Mouse (Mus musculus): ENCODE measurements around the gene Cd53. TPM values are rescaled to one million over a fixed set of nuclear protein-coding genes. Genes with fewer than 3 reads are reported as not detected.

Gene Cd53
- polyA plus RNA-seq, 1 experiment, result 76.9 TPM

- H3K4me3 ChIP-seq (ENCODE audit: control insufficient read depth, insufficient read depth, low read length), result no peak overlapping the region
- H3K4me1 ChIP-seq (replicated peaks; ENCODE audit: control insufficient read depth, insufficient read depth, low read length), result no peaks in the 10 kb centered on the region; the same call in 1 of the 2 replicates
- no peak for TF ChIP-seq CTCF (IDR thresholded peaks at IDR 0.05; ENCODE audit: borderline replicate concordance, control insufficient read depth, extremely low read depth, insufficient read depth, low read length, poor library complexity)
- TF ChIP-seq POLR2A (IDR thresholded peaks at IDR 0.05; ENCODE audit: control insufficient read depth, extremely low read depth, insufficient read depth, low read length, poor library complexity), result no peak
- no peaks in the 10 kb centered on the region for H3K36me3 ChIP-seq (ENCODE audit: control insufficient read depth, insufficient read depth, low read length)
- peak; percentile 31 for DNase-seq
- peak overlapping the region; percentile 96 for H3K27ac ChIP-seq (ENCODE audit: control insufficient read depth, insufficient read depth, low read length)
- WGBS, result 0% methylated on average over 2 of the region's 2 CpGs
- H3K27me3 ChIP-seq (ENCODE audit: control insufficient read depth, insufficient read depth, low read length), result no peaks in the 10 kb centered on the region
Observed at GRCm38 (mm10) chr3:106788440-106788887, 1.5 kb downstream of the Cd53 start.

DNA sequence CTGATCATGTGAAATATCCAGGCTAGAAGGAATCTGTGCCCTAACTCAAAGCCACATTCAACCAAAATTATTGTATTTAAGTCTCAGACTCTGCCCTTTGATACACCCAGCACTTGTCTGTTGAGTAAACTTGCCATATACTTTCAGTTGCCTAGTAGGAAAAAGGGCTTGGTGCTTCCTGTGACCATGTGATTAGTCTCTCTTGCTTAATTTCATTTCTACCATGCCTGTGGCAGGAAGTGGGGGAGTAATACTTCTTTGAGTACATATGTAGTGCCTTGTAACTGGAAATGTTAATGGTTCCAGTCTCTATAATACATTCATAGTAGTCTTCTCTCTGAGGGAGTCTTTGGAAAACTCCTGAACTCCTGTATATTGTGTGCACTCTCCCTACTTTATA is 2.0 kb downstream of the Cd53 start:
- Histone ChIP-seq H3K27ac (ENCODE audit: control insufficient read depth, insufficient read depth, low read length) (peak overlapping the region; percentile 96), H3K27me3 (ENCODE audit: control insufficient read depth, insufficient read depth, low read length) (no peaks in the 10 kb centered on the region), H3K36me3 (ENCODE audit: control insufficient read depth, insufficient read depth, low read length) (no peaks in the 10 kb centered on the region), H3K4me3 (ENCODE audit: control insufficient read depth, insufficient read depth, low read length) (no peak overlapping the region), H3K4me1 (replicated peaks; ENCODE audit: control insufficient read depth, insufficient read depth, low read length) (no peaks in the 10 kb centered on the region)
- DNase-seq, result peak; percentile 21
- TF ChIP-seq POLR2A (IDR thresholded peaks at IDR 0.05; ENCODE audit: control insufficient read depth, extremely low read depth, insufficient read depth, low read length, poor library complexity) (no peak), CTCF (IDR thresholded peaks at IDR 0.05; ENCODE audit: borderline replicate concordance, control insufficient read depth, extremely low read depth, insufficient read depth, low read length, poor library complexity) (no peak)

DNA sequence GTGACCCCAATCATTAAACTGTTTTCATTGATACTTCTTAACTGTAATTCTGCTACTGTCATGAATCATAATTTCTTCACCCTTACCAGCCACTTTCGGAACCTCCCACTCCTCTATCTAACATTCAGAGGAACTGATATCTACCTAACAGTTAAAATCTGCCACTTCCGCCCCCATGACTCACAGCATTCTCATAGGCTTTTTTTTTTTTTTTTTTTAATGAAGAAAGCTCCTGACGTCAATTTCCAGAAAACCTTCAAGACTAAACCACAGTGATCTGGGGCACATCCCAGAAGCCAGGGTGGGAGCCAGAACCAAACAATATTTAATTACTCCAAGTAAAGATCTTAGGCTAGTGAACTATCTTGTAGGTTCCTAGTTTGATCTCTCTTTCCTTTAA is 4.8 kb downstream of the Cd53 start:
- DNase-seq, result peak; percentile 19
- no peak overlapping the region for H3K27ac ChIP-seq (ENCODE audit: control insufficient read depth, insufficient read depth, low read length)
- 12% methylated on average over 3 of the region's 3 CpGs for WGBS

GRCm38 (mm10) chr3:106771834-106772233 is 18.1 kb downstream of the Cd53 start:
- Histone ChIP-seq H3K4me3 (ENCODE audit: control insufficient read depth, insufficient read depth, low read length) (no peak overlapping the region), H3K27me3 (ENCODE audit: control insufficient read depth, insufficient read depth, low read length) (no peaks in the 10 kb centered on the region), H3K27ac (ENCODE audit: control insufficient read depth, insufficient read depth, low read length) (no peak overlapping the region), H3K36me3 (ENCODE audit: control insufficient read depth, insufficient read depth, low read length) (no peaks in the 10 kb centered on the region), H3K4me1 (replicated peaks; ENCODE audit: control insufficient read depth, insufficient read depth, low read length) (no peaks in the 10 kb centered on the region)
- TF ChIP-seq CTCF (IDR thresholded peaks at IDR 0.05; ENCODE audit: borderline replicate concordance, control insufficient read depth, extremely low read depth, insufficient read depth, low read length, poor library complexity) (no peak), POLR2A (IDR thresholded peaks at IDR 0.05; ENCODE audit: control insufficient read depth, extremely low read depth, insufficient read depth, low read length, poor library complexity) (no peak)
- no peak for DNase-seq
- 100% methylated on average over 1 of the region's 1 CpGs for WGBS

More for the DNA sequence above, 4.8 kb downstream of the Cd53 start:
- no peaks in the 10 kb centered on the region for H3K36me3 ChIP-seq (ENCODE audit: control insufficient read depth, insufficient read depth, low read length)
- no peaks in the 10 kb centered on the region for H3K27me3 ChIP-seq (ENCODE audit: control insufficient read depth, insufficient read depth, low read length)
- H3K4me3 ChIP-seq (ENCODE audit: control insufficient read depth, insufficient read depth, low read length), result no peak overlapping the region
- H3K4me1 ChIP-seq (replicated peaks; ENCODE audit: control insufficient read depth, insufficient read depth, low read length), result no peaks in the 10 kb centered on the region
- no peak for TF ChIP-seq POLR2A (IDR thresholded peaks at IDR 0.05; ENCODE audit: control insufficient read depth, extremely low read depth, insufficient read depth, low read length, poor library complexity)
- no peak for TF ChIP-seq CTCF (IDR thresholded peaks at IDR 0.05; ENCODE audit: borderline replicate concordance, control insufficient read depth, extremely low read depth, insufficient read depth, low read length, poor library complexity)

DNA sequence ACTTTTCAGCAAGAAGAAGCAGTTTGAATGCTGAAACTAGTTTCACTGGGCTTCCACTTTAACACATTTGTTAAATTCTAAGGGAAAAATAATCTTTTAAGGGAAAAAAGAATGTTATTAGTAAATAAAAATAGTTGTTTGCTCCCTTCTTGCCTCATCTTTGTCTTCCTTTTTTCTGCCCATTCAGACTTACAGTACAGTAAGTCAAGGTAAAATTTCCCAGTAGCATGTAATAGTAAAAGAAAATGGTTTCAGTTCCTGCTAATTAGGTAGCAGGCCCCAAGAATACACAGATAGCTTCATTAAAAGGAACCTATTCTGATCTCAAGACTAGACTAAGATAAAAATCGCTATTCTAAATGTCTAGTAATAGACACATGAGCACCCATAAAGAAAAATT is 34.1 kb downstream of the Cd53 start:
- 88% methylated on average over 1 of the region's 1 CpGs for WGBS
- TF ChIP-seq CTCF (IDR thresholded peaks at IDR 0.05; ENCODE audit: borderline replicate concordance, control insufficient read depth, extremely low read depth, insufficient read depth, low read length, poor library complexity), result no peak

GRCm38 (mm10) chr3:106722028-106722945 is 67.7 kb downstream of the Cd53 start:
- no peaks in the 10 kb centered on the region for H3K27me3 ChIP-seq (ENCODE audit: control insufficient read depth, insufficient read depth, low read length)
- WGBS, result under 1% methylated on average over 33 of the region's 33 CpGs
- peak overlapping the region; percentile 92 for H3K4me3 ChIP-seq (ENCODE audit: control insufficient read depth, insufficient read depth, low read length)
- DNase-seq, result peak; percentile 84
- TF ChIP-seq POLR2A (IDR thresholded peaks at IDR 0.05; ENCODE audit: control insufficient read depth, extremely low read depth, insufficient read depth, low read length, poor library complexity), result peak; percentile 44; the same call in 1 of the 2 replicates
- TF ChIP-seq CTCF (IDR thresholded peaks at IDR 0.05; ENCODE audit: borderline replicate concordance, control insufficient read depth, extremely low read depth, insufficient read depth, low read length, poor library complexity), result no peak
- no peaks in the 10 kb centered on the region for H3K36me3 ChIP-seq (ENCODE audit: control insufficient read depth, insufficient read depth, low read length)
- H3K27ac ChIP-seq (ENCODE audit: control insufficient read depth, insufficient read depth, low read length), result peak overlapping the region; percentile 95
- no peaks in the 10 kb centered on the region for H3K4me1 ChIP-seq (replicated peaks; ENCODE audit: control insufficient read depth, insufficient read depth, low read length)

More for the DNA sequence above, 34.1 kb downstream of the Cd53 start:
- H3K27me3 ChIP-seq (ENCODE audit: control insufficient read depth, insufficient read depth, low read length), result no peaks in the 10 kb centered on the region
- no peaks in the 10 kb centered on the region for H3K4me1 ChIP-seq (replicated peaks; ENCODE audit: control insufficient read depth, insufficient read depth, low read length)
- no peak overlapping the region for H3K4me3 ChIP-seq (ENCODE audit: control insufficient read depth, insufficient read depth, low read length)
- no peaks in the 10 kb centered on the region for H3K36me3 ChIP-seq (ENCODE audit: control insufficient read depth, insufficient read depth, low read length)
- no peak for DNase-seq
- no peak overlapping the region for H3K27ac ChIP-seq (ENCODE audit: control insufficient read depth, insufficient read depth, low read length)

All from thymus, adult 2 months (tissue).